Mouse (Mus musculus) adrenal gland, adult 2 months (tissue): Measurements from ENCODE around the gene Carns1. TPM values are rescaled to one million over a fixed set of nuclear protein-coding genes. Genes with fewer than 3 reads are reported as not detected.

Experiments
- DNase-seq: peaks from one replicate; pipeline ENCODE4 v3.0.0; 2021
- polyA plus RNA-seq: library from polyadenylated mRNA; depleted of rRNA; stranded (reverse); fragments of >200 nt; gene quantifications from 2 replicates; pipeline ENCODE4 v1.2.3, GENCODE M21; 2012
- total RNA-seq, 2 experiments: library from RNA; stranded (reverse); gene quantifications; 2 replicates each; pipeline ENCODE4 v1.2.3; 2021

The Carns1 gene
- total and polyA plus RNA-seq, 3 experiments, result 2.9 to 5.8 (median 3.8) TPM

- DNase-seq, result peak; percentile 18
These were observed 3.6 kb downstream of the Carns1 start for GRCm38 (mm10) chr19:4171393-4172290.

GRCm38 (mm10) chr19:4170723-4171392 lies 4.4 kb downstream of the Carns1 start:
- DNase-seq, result no peak

GRCm38 (mm10) chr19:4169810-4170209 lies 5.5 kb downstream of the Carns1 start:
- DNase-seq, result no peak

- peak; percentile 99 for DNase-seq
These were observed 5.9 kb downstream of the Carns1 start for GRCm38 (mm10) chr19:4169378-4169784.

- peak; percentile 48 for DNase-seq
These were observed 8.4 kb downstream of the Carns1 start for GRCm38 (mm10) chr19:4166678-4167476.

GRCm38 (mm10) chr19:4164721-4165120 lies 10.6 kb downstream of the Carns1 start:
- DNase-seq, result peak; percentile 71

GRCm38 (mm10) chr19:4164100-4164499 lies 11.2 kb downstream of the Carns1 start:
- DNase-seq, result no peak

- no peak for DNase-seq
These were observed 11.8 kb downstream of the Carns1 start for GRCm38 (mm10) chr19:4163543-4163887.

GRCm38 (mm10) chr19:4162646-4163542 lies 12.4 kb downstream of the Carns1 start, which contains the start of gene Rps6kb2:
TSS of gene Rps6kb2 (minus strand) at chr19:4163354.
- DNase-seq, result peak; percentile 96

- no peak for DNase-seq
These were observed 16.2 kb downstream of the Carns1 start for GRCm38 (mm10) chr19:4159049-4159448.

GRCm38 (mm10) chr19:4156771-4157170 lies 18.5 kb downstream of the Carns1 start:
- no peak for DNase-seq

- DNase-seq, result no peak
These were observed 19.2 kb downstream of the Carns1 start for GRCm38 (mm10) chr19:4156073-4156579.

GRCm38 (mm10) chr19:4155223-4156072 lies 19.8 kb downstream of the Carns1 start:
- no peak for DNase-seq

- DNase-seq, result no peak
These were observed 20.6 kb downstream of the Carns1 start for GRCm38 (mm10) chr19:4154437-4155222.

- DNase-seq, result no peak
These were observed 22.0 kb downstream of the Carns1 start, which contains the start of gene Ptprcap for GRCm38 (mm10) chr19:4153232-4153654. TSS of gene Ptprcap (plus strand) at chr19:4153604.

- no peak for DNase-seq
These were observed 22.6 kb downstream of the Carns1 start for GRCm38 (mm10) chr19:4152445-4153231.

- peak; percentile 64 for DNase-seq
These were observed 23.4 kb downstream of the Carns1 start for GRCm38 (mm10) chr19:4151898-4152297.

- DNase-seq, result no peak
These were observed 23.8 kb downstream of the Carns1 start for GRCm38 (mm10) chr19:4151488-4151860.
